Mouse (Mus musculus) layer of hippocampus, postnatal 10 days (tissue): ENCODE data around the gene Ldha. TPM values are rescaled to one million over a fixed set of nuclear protein-coding genes. Genes with fewer than 3 reads are reported as not detected.
"Not testable (repeated sequence)": the region's sequence is repeated elsewhere in the genome, so short reads cannot be mapped to it uniquely, and the experiment has no call there.

Source experiments
- DNase-seq, 2 experiments: peaks; one replicate each; pipeline ENCODE4 v3.0.0; 2021; ENCODE audit warnings: low spot score in 2 of 2
- total RNA-seq, 2 experiments: library from RNA; stranded (reverse); gene quantifications; 2 replicates each; pipeline ENCODE4 v1.2.3; 2021

Gene Ldha
- total RNA-seq, 2 experiments from 2014 or later, result 430 to 445 TPM

GRCm38 (mm10) chr7:46879851-46880250, 38.6 kb downstream of the Ldha start:
- DNase-seq, result no peak

- DNase-seq, result no peak
Measured at GRCm38 (mm10) chr7:46880992-46881391, 39.7 kb downstream of the Ldha start.

- DNase-seq, result not testable (repeated sequence)
Measured at GRCm38 (mm10) chr7:46881941-46882340, 40.7 kb downstream of the Ldha start.

DNA sequence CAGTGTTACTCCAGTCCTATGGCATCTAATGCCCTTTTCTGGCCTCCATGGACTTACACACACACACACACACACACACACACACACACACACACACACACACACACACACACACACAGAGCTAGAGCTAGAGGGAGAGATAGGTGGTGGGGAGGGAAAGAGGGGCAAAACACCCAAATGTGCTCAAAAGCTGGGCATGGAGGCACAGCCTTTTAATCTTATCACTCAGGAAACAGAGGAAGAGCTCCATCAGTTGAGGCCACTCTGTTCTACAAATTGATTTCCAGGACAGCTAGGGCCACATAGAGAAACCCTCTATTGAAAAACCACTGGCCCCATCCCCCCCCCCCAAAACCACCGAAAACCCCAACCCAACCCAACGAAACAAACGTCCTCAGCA, 42.0 kb downstream of the Ldha start:
- DNase-seq, result no peak

DNA sequence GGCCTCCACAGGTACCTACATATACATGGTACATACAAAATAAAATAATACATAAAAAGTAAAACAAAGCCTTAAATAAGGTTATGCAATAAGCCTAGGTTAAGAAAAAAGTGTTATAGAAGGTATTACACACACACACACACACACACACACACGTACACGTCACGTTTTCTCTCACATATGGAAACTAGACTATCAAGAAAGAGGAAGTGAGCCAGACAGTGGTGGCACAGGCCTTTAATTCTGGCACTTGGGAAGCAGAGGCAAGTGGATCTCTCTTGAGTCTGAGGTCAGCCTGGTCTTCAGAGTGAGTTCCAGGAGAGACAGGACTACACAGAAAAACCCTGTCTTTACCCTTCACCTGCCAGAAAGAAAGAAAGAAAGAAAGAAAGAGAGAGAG, 54.2 kb downstream of the Ldha start:
- DNase-seq, result no peak

GRCm38 (mm10) chr7:46899343-46899742, 58.1 kb downstream of the Ldha start:
- no peak for DNase-seq

Other genes with a start within 250 kb of the Ldha start
- gene Sergef, start 201.7 kb upstream of the Ldha start, total RNA-seq, result 10 to 100 TPM; 50.5 to 55.9 TPM
- under 1 TPM; 0.50 to 0.56 TPM for gene Tph1, start 168.9 kb upstream of the Ldha start, total RNA-seq
- 10 to 100 TPM; 10.3 to 10.5 TPM for gene Saal1, start 130.8 kb upstream of the Ldha start, total RNA-seq
- gene Saa3, start 125.8 kb upstream of the Ldha start, total RNA-seq, result under 1 TPM in 1 of 2 experiments, not detected in 1; 0.16 TPM
- not detected for gene Saa4, start 108.9 kb upstream of the Ldha start, total RNA-seq
- gene Saa1, start 98.5 kb upstream of the Ldha start, total RNA-seq, result not detected
- gene Saa2, start 89.7 kb upstream of the Ldha start, total RNA-seq, result not detected
- 10 to 100 TPM; 15.4 to 21.7 TPM for gene Hps5, start 45.4 kb upstream of the Ldha start, total RNA-seq
- gene Gtf2h1, start 45.4 kb upstream of the Ldha start, total RNA-seq, result 10 to 100 TPM; 32.9 to 38.1 TPM
- gene Ldhc, start 19.7 kb downstream of the Ldha start, total RNA-seq, result not detected
- 100 to 1,000 TPM in 1 of 2 experiments, 10 to 100 TPM in 1; 99.9 to 104 TPM for gene Tsg101, start 78.5 kb downstream of the Ldha start, total RNA-seq
- gene Uevld, start 117.1 kb downstream of the Ldha start, total RNA-seq, result 10 to 100 TPM; 11.4 TPM
- not detected for gene Gm9999, start 142.1 kb downstream of the Ldha start, total RNA-seq
- gene Spty2d1, start 166.9 kb downstream of the Ldha start, total RNA-seq, result 10 to 100 TPM; 11.0 TPM
- 10 to 100 TPM; 14.7 to 15.5 TPM for gene Tmem86a, start 209.1 kb downstream of the Ldha start, total RNA-seq